Mouse (Mus musculus) megakaryocyte-erythroid progenitor cell, adult 5 weeks (primary cell): ENCODE data around the gene Stau1. TPM values are rescaled to one million over a fixed set of nuclear protein-coding genes. Genes with fewer than 3 reads are reported as not detected.

Experiments
- polyA plus RNA-seq: library from polyadenylated mRNA; stranded (reverse); fragments of >175 nt; gene quantifications from 2 replicates; pipeline ENCODE4 v1.2.3, GENCODE M21; 2012

Stau1 gene
- 45.1 and 47.6 TPM in 2 replicates for polyA plus RNA-seq

GRCm38 (mm10) chr2:166995796-166996532, at the start of gene Stau1:
TSS of gene Stau1 (minus strand) at chr2:166996299.

DNA sequence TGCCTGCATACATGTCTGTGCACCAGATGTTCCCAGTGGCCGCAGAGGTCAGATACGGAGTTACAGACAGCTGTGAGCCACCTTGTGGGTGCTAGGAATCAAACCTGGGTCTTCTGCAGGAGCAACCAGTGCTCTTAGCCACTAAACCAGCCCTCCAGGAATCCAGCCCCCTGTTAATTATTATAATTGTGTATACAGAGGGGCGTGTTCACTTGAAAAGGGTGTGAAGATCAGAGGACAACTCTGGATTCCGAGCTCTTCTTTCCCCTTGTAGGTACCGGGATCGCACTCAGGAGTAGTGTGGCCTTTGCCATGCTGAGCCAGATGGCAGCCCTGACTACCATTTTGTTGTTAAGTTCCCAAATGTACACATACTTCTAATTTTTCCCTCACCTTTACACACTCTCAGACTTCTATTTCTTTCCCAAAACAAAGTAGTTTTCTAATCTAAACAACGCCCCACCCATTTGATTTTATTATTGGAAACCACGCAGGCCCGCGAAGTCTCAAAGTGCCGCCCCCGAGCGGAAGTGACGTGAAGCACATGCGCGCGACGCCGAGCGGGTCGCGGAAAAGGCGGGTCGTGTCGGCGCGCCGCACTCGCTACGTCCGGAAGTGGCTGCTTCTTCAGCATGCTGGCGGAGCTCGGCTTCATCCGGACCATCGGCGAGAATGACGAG, 18.7 kb upstream of the Stau1 start, which contains the start of gene Ddx27:
Gene Ddx27 (plus strand): TSS at position 492 of the 680 bp plus-strand sequence.

GRCm38 (mm10) chr2:166905711-166906522, 90.2 kb downstream of the Stau1 start, which contains the start of gene Cse1l:
TSS of gene Cse1l (plus strand) at chr2:166906040.

Other genes with a start within 250 kb of the Stau1 start
- gene Trp53rkb, start 203.8 kb downstream of the Stau1 start, polyA plus RNA-seq: 4.2 and 4.4 TPM in 2 replicates
- 5.4 and 8.1 TPM in 2 replicates for gene Arfgef2, start 190.7 kb downstream of the Stau1 start, polyA plus RNA-seq
- gene Cse1l, start 90.3 kb downstream of the Stau1 start, polyA plus RNA-seq: 12.3 and 13.5 TPM in 2 replicates
- 72.9 and 106 TPM in 2 replicates for gene Ddx27, start 18.9 kb upstream of the Stau1 start, polyA plus RNA-seq
- 6.5 and 6.8 TPM in 2 replicates for gene Znfx1, start 66.7 kb upstream of the Stau1 start, polyA plus RNA-seq
- gene Kcnb1, start 193.9 kb upstream of the Stau1 start, polyA plus RNA-seq: 0.15 and 0.26 TPM in 2 replicates
- not detected in 2 replicates for gene Ptgis, start 244.3 kb upstream of the Stau1 start, polyA plus RNA-seq